Mouse (Mus musculus): ENCODE measurements around the gene Tiam1. TPM values are rescaled to one million over a fixed set of nuclear protein-coding genes. Genes with fewer than 3 reads are reported as not detected.

Tiam1 gene
- total RNA-seq, 2 experiments from 2014 or later, result 58.8 to 64.4 TPM

DNA sequence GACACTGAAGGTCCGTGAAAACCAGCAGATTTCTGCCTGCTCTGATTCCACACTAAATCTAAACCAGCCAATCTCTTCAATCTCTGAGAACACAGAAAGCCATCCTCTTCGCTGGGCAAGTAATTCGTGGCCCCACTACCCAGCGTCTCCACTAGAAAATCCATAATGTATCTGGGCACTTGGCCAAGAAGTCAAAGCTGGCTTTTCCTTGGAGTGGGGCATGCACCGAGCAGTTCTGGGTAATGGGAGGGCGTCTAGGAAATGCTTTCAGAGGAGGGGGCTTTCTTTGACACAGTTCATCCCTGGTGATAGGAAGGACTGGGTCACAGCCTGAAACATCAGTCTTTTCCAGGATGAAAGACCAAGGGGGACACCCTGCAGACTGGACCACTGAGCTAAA lies 282.9 kb downstream of the Tiam1 start:
- no peak for DNase-seq
- intact Hi-C loops (cut with DNase I), result no loop called here

DNA sequence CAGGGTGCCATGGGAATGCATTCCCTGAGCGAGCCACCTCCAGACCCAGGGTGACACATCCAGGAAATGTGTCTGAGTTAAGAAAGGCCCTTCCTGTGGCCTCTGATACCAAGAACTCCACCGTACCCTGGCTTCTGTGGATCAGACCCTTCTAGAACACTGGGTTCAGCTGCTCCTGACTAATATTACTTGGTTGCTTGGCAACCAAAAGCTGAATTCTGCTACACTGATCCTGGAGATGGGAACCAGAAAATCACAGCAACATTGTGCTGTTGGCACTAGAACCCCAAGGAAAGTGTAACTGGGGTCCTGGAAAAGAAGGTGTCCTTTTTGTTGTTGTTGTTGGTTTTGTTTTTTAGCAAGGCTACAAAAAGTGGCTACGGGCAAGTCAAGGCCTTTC lies 285.9 kb downstream of the Tiam1 start:
- no peak for DNase-seq
- intact Hi-C loops (cut with DNase I), result no loop called here

DNA sequence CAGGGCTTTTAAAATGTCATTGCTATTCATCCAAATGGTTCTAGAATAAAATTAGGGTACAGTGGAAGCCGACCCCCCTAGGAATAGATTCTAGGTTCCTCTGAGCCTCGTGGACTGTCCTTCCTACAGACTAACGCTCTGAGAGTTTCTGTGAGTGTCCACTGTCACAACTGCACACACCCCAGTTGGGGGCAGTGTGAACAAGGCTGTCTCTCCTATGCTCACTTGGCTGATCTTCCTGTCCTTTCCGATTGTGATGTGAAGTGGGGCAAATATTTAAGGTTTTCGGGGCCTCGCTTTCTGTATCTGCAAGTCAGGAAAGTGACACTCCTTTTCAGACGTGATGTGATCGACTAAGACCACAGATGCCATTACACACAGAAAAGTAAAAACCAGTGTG lies 288.8 kb downstream of the Tiam1 start:
- intact Hi-C loops (cut with DNase I), result no loop called here
- DNase-seq, result no peak

DNA sequence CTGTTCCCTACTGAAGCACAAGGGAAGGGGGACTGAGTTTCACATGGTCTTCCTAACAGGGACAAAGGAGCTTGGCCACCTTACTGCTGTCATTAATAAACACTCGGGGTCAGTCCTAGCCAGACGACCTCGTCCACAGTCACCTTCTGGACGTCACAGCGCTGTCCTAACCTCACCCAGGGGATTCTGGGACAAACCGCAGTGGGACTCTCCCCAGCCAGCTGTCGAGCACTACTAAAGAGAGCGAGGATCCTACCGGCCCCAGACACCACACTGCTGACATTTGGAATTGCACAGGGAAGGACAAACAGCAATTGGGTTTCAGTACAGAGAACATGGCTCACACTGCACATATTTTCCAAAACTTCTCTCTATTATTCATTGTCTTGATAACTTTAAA lies 292.2 kb downstream of the Tiam1 start:
- intact Hi-C loops (cut with DNase I), result no loop called here

DNA sequence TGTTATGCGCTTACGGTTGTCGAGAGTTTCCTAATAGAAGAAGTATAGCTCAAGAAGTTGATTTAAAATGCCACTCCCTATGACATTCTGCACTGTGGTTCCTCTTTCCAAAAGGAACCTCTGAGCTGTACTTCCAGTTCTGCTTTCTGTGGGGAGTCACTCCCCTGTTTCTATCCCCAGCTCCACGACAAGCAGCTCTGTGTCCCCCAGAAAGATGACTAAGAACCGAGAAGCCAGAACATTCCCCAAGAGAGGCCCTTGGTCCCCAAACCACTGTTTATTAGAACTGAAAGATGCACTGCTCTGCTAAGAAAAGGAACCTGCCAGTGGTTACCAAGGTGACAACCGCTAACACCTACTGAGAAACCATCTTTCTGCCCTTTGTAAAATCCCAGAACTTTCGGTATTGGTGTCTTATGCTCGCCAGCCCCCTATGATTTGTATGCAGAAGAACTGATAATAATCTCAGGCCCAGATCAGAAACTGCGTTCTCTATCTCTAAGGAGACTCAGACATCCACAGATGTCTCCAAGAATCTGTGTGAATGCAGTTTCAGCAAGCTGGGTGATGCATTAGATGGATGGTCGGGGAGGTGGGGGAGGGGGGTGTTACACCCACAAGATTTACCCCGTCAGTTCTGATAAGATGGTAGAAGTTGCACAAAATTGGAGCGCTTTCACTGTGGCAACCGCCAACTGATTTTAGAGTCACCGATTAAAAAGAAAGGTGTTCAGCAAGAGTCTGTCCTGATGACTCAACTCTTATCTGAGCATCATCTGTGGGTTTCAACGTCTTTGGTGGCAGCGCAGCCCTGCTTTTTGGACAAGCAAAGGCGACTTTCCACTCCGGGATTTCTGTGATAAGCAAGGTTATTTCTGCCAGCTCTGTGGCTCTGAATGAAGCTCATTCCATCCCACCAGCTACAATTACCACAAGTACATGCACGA lies 294.6 kb downstream of the Tiam1 start:
- intact Hi-C loops (cut with DNase I), result no loop called here
- DNase-seq, result no peak

More for the DNA sequence above, 292.2 kb downstream of the Tiam1 start:
- no peak for DNase-seq

DNA sequence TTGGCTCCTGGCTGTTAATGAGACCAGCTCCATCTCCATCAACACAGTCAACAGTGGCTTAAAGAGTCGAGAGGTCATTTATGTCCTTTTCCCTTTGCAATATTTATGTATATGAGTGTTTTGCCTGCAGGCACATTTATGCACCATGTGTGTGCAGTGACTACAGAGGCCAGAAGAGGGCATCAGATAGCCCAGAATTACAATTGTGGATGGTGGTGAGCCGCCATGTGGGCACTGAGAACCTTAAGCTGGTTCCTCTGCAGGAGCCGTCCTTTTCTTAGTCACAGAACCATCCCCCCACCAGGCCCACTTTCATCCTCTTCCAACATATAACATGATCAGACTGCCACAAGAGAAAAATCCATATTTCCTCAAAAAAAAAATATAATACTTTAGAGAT lies 295.4 kb downstream of the Tiam1 start:
- DNase-seq, result no peak
- intact Hi-C loops (cut with DNase I), result no loop called here

DNA sequence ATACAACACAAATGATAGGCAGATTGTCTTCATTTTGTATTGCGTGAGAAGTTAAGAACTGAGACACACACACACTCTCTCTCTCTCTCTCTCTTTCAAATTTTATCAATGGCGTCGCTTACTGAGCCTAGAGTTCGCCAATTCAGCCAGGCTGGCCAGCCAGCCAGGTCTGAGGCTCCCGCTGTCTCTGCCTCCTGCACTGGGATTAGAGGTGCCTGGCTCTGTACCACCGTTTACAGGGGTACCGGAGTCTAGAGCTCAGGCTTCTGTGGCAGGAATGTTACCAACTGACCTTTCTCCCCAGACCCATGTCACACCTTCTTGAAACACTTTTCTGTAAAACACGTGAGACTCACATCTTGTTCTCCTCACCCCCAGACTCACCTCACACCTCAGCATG lies 298.1 kb downstream of the Tiam1 start:
- intact Hi-C loops (cut with DNase I), result loop anchor here (2.0 kb wide), 1 partner anchor 321 kb away; no protein-coding TSS in a partner anchor
- no peak for DNase-seq

DNA sequence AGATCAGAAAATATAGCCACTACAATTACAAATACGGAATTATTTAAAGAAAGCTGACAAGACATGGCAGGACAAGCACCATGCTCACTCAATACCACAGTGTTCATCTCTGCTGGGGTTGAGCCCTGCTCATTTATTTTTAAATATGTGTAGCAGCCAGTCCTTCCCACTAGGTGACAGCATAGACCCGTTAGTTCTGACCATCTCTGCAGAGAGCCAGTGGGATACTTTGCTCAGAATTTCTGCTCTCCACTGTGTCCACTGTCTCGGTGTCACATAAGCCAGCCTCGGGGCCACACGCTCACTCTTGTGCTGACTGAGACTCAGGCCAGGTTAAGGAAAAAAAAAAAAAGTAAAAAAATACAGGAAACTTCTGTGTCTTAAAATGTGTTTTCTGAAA lies 299.0 kb downstream of the Tiam1 start:
- DNase-seq, result peak; percentile 43
- intact Hi-C loops (cut with DNase I), result loop anchor here (2.0 kb wide), 1 partner anchor 322 kb away; no protein-coding TSS in a partner anchor

DNA sequence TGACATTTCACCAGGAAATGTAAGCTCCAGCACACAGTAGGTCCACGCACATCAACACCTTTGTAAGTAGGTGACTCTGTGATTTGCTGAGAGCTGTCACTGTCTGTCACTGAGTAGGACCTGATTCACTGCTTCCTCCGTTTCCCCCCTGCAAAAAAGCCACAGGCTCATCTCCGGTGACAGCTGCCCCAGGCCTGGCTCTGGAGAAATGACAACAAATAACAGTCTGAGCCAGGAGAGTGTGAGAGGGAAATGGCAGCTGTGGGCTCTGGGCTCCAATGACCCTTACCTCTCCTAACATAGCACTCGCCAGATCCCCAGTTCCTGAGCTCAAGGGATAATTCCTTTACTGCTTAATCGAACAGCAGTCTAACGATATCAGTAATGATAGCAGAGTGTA lies 301.7 kb downstream of the Tiam1 start:
- intact Hi-C loops (cut with DNase I), result no loop called here
- DNase-seq, result no peak

DNA sequence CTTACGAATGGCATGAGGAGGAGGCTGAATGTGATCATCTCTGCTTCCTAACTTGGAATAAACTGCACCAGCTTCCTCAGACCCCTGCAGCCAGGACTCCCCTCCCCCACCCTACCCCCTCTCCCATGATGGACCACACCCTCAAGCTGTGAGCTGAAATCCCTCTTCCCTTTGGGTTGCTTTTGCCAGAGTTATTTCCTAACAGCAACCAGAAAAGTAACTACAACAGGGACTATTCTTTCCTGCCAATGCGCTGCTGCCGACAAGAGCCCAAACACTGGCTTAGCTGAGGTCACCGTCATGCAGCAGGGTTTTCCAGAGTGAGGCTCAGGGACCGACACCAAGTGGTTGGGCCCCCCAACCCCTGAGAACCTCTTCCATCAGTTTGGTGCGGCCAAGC lies 303.2 kb downstream of the Tiam1 start:
- intact Hi-C loops (cut with DNase I), result no loop called here
- DNase-seq, result no peak

DNA sequence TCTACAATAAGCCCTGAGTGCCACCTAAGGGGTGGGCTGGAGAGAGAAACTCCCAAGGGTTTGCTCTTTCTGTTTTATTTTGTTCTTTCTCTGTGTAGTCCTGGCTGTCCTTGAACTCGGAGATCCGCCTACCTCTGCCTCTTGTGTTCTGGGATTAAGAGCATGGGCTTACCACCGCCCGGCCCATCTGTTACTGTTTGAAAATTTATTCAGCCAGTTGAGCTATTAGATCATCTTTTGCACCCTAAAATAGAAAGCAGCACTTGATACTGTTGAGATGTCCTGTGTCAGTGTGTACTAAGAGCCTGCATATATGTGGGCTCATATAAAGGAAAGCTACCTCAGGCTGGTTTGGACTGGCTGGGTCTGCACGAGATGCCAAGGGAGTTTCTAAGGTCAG lies 303.7 kb downstream of the Tiam1 start:
- intact Hi-C loops (cut with DNase I), result no loop called here
- no peak for DNase-seq

DNA sequence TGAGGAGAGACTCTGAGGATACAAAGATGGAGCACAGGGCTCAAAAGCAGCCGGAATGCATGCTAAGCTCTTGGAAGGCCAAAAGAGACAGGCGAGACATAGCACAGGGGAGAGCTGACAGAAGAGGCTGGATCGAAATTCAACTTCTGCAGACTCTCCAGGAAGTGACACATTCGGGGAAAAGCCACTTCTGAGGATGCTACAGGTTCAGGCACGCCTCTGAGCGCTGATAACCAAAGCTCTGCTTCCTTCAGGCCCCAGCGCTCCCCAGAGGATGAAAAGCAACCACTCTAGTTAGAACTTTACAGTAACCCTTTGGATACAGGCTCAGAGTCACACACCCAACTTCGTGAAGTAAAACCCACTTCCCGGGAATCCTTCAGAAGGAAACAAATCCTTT lies 306.5 kb downstream of the Tiam1 start:
- intact Hi-C loops (cut with DNase I), result no loop called here
- DNase-seq, result no peak

DNA sequence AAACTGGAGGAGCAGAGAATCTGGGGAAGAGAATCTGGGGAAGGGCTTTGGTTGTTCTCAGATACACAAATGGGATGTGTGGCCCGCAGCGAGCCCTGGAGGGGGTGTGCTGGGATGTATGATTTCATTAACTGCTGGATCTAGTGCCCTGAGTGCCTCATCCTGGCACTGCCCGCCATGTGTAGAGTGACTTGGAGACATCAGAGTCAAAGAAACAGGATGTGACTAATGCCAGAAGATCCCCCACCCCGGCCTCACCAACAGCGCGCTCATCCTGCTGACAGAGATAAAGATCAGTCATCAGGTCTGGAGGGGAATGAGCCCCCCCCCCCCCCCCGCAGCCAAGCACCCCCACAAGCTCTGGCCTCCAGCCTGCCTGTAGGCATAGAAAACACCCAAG lies 308.0 kb downstream of the Tiam1 start:
- intact Hi-C loops (cut with DNase I), result no loop called here
- no peak for DNase-seq

DNA sequence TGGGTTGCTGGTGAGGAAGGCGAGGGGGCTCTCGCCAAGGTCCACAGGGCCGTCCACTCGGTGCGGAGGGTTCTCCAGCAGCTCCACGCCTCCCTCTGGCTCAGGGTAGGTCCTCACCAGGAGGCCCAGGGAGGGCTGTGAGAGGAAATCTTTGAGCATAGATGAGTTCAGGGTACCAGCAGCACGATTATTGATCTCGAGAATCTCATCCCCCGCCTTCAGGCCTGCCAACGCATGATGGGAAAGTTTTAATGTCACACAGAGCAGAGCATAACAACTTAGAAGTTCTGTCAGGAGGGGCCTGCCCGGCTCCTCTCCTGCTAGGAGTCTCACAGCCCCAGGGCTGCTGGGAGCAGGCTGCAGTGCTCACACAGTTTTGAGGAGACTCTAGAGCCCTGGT lies 310.6 kb downstream of the Tiam1 start:
- intact Hi-C loops (cut with DNase I), result no loop called here
- DNase-seq, result no peak

DNA sequence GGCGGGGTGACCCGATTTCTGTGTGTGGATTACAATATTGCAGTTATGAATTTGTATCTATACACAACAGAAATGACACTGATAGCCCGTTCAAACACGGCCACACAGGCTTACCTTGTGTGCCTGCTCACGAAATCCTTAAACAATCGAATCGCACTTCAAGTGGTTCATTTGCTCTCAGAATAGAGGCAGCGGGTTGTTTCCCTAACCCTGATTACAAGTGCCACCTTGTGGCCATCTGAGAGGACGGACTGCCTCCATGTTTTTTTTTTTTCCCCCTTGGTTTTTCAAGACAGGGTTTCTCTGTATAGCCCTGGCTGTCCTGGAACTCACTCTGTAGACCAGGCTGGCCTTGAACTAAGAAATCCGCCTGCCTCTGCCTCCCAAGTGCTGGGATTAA lies 312.4 kb downstream of the Tiam1 start:
- intact Hi-C loops (cut with DNase I), result loop anchor here (2.0 kb wide), 1 partner anchor 56 kb away; no protein-coding TSS in a partner anchor
- DNase-seq, result no peak

DNA sequence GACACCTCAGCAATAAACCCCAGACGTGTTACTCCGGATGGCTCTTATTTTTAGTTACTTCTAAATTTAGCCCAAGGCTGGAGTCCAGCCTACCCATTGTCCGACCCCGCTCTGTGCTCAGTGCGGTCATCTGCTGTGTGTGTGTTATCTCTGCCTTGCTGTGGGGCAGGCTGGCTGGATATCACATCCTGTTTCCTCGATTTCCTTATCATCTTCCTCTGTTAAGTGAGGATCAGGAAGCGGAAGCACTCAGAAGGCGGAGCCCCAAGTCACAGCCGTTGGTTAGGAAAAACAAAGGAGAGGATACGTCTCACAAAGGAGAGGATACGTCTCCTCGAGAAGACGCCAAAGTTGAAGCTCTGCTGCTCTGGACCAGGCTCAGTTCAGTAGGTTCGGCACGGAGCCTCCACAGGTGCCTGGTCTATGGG lies 313.3 kb downstream of the Tiam1 start:
- intact Hi-C loops (cut with DNase I), result loop anchor here (2.0 kb wide), 1 partner anchor 55 kb away; no protein-coding TSS in a partner anchor

DNA sequence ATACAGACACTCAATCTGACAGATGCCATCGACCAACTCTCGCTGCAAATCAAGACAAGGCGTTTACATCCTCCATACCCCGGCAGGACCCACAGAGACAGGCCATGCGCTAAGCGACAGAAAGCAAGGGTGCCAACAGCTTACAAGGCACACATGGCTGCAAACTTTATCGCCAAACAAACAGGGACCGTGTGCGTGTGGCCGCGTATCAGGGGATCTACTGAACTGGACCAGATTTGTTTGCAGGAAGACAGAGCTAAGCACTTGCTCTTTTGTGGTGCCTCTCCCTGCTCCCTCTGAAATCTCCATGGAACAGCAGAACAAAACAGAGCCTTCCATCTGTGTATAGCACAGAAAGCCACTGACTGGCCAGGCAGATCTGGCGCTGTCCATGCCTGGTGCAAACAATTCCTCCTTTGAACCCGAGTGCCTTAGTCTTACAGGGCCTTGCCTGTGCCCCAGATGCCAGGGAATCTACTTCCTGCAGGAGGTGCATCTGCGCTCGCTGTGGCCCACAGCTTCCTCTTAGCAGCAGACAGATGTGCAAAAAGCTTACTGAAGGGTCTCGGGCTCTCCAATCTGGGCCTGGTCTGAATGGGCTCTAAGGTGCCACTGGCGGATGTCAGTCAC lies 316.0 kb downstream of the Tiam1 start:
- DNase-seq, result no peak
- intact Hi-C loops (cut with DNase I), result no loop called here

More for the DNA sequence above, 313.3 kb downstream of the Tiam1 start:
- no peak for DNase-seq

DNA sequence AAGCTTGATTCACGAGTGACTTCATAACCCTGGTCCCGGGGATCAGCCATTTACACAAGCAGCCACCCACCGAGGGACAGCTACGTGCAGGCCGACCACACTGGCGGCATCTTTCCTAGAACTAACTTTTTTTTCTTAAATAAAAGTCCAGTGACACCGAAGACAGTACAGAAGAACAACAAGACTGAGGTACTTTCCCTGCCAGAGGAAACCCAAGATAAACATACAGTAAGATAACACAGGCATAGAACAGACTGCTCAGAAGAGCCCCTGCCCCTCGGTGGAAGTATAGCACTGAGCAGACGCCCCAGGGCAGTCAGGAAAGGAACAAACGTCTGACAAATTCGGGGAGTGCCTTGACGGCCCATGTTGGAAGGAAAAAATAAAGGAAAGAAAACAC lies 317.7 kb downstream of the Tiam1 start:
- intact Hi-C loops (cut with DNase I), result no loop called here
- no peak for DNase-seq

DNA sequence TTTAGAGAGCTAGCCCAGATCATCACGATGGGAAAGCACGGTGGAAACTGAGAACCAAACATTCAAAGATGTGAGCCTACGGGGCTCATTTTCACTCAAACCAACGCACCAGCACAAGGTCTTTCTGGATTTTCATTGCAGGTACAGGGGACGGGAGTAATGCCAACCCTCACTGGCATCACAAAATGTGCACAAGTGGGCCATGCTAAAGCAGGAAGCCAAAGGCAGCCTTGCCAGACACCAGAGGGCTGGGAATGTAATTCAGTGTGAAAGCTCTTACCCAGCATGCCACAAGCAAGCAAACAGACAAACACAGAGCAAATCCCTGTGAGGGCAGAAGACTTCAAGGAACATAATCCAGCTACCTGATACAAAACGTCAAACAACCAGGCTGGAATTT lies 320.7 kb downstream of the Tiam1 start:
- no peak for DNase-seq
- intact Hi-C loops (cut with DNase I), result no loop called here

DNA sequence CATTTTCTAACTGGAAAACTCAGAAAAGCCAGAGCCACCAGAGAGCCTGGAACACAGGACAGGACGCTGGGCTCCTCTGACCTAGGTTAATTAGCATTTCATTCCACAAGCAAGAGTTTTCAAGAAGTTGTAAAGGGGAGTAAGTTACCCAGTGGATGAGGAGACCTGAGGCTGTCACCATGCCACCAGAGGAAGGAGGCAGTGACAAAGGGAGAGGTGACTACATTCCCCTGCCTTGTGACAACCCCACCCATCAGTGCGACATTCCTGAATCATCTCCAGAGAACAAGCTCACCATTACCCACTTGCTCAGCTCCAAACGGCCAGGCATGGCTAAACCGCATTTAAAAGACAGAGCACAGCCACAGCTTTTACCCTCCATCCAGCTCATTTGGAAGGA lies 324.9 kb downstream of the Tiam1 start:
- DNase-seq, result no peak
- intact Hi-C loops (cut with DNase I), result no loop called here

DNA sequence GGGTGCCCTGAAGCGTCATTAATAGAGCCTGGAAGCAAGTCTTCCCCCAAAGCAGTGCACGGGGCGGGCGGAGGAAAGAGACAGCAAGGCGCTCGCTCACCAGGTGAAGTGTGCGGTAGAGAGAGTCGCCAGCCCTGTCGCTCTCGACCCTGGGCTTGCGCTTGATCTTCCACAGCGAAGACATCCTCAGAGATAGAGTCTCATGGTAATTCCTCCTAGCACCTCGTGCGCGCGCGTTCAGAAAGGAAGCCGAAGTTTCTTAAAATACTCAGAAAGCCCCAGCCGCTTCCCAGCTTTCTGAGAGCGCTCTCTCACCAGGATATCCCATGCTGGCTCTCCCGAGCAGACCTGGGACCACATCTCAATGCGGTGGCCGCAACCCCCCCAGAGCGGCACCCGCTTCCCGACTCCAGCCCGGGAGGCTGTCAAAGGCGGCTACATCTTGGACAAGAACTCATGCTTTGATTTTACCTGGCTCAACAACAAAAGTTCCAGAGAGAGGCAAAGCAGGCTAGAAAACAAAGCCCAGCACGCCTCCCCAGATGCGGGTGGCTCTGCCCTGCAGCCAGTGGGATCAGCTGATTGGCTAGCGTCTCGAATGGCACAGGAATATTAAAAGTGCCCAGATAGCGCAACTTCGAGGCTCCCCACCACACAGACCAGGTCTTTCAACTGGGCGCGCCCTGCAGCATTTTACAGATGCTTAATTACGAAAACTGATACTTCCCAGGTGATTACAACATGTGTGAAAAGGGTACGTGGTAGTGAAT lies 325.5 kb downstream of the Tiam1 start:
- intact Hi-C loops (cut with DNase I), result no loop called here

More for the DNA sequence above, 325.5 kb downstream of the Tiam1 start:
- no peak for DNase-seq
